Mouse (Mus musculus) ES-E14 (cell line): ENCODE measurements at regions not wholly inside any gene's neighbourhood (a gene's known extent, or its start where the extent isn't known, plus 50 kb on each side); places are given as distances from the start of the nearest gene placed in this dataset.

Source experiments
- HCFC1 ChIP-seq: IDR thresholded peaks from 2 replicates; pipeline ENCODE4 v1.6.1; 2012; ENCODE audit warnings: low read length, inconsistent platforms, borderline replicate concordance; ENCODE audit not compliant: insufficient read depth
- MAFK ChIP-seq: IDR thresholded peaks from 2 replicates; pipeline ENCODE4 v1.6.1; 2014; ENCODE audit warnings: mild to moderate bottlenecking, low read depth, low read length, inconsistent platforms; ENCODE audit not compliant: insufficient read depth
- ZC3H11A ChIP-seq: IDR thresholded peaks from 2 replicates; pipeline ENCODE4 v1.6.1; 2012; ENCODE audit warnings: low read depth, mild to moderate bottlenecking, inconsistent platforms, low read length, borderline replicate concordance
- ZNF384 ChIP-seq: IDR thresholded peaks from 2 replicates; pipeline ENCODE4 v1.6.1; 2012; ENCODE audit warnings: low read depth, low read length, inconsistent platforms

DNA sequence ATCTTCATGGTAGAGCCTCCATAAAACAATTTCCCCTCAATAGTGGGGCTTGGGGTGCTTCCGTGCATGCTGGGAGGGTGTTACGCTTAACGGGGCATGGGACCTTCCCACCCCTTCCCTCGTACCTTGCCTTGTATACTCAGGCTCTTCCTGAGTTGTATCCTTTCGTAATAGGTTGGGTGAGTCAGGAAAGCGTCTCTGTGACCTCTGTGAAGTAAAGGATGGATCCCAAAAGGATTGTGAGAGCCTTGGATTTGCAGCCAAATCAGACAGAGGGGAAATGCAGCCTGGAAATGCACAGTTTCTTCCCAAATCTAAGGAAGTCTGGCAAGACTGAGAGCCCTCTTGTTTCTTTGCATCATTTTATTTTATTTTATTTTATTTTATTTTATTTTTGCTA is 166.0 kb downstream of the Ly86 start:
- TF ChIP-seq ZC3H11A (no peak), ZNF384 (no peak), MAFK (no peak), HCFC1 (no peak)
